Mouse (Mus musculus) intestine, embryonic 15.5 days (tissue): ENCODE measurements around the gene Iars2. TPM values are rescaled to one million over a fixed set of nuclear protein-coding genes. Genes with fewer than 3 reads are reported as not detected.

ENCODE experiments used
- ATAC-seq: fragments of 200-750 bp; cut with Nextera tagmentation; 2 replicates; pipeline ENCODE4 v1.8.0; 2017; ENCODE audit warnings: moderate TSS enrichment, moderate library complexity
- H3K27ac ChIP-seq: fragments of 300-500 bp; sonication (generic); 2 replicates; pipeline ENCODE4 v1.5.1; 2015; ENCODE audit warnings: mild to moderate bottlenecking, inconsistent platforms
- H3K27me3 ChIP-seq: fragments of 300-500 bp; sonication (generic); replicated peaks from 2 replicates; pipeline ENCODE4 v1.6.1; 2015; ENCODE audit warnings: inconsistent platforms
- H3K36me3 ChIP-seq: fragments of 300-500 bp; sonication (generic); 2 replicates; pipeline ENCODE4 v1.6.1; 2015; ENCODE audit warnings: inconsistent platforms
- H3K4me1 ChIP-seq: fragments of 300-500 bp; sonication (generic); replicated peaks from 2 replicates; pipeline ENCODE4 v1.6.1; 2015; ENCODE audit warnings: inconsistent platforms
- H3K4me2 ChIP-seq: fragments of 300-500 bp; sonication (generic); replicated peaks from 2 replicates; pipeline ENCODE4 v1.6.1; 2015; ENCODE audit warnings: mild to moderate bottlenecking, inconsistent platforms
- H3K4me3 ChIP-seq: fragments of 300-500 bp; sonication (generic); replicated peaks from 2 replicates; pipeline ENCODE4 v1.5.1; 2015; ENCODE audit warnings: inconsistent platforms
- H3K9ac ChIP-seq: fragments of 300-500 bp; sonication (generic); 2 replicates; pipeline ENCODE4 v1.6.1; 2015; ENCODE audit warnings: inconsistent platforms
- H3K9me3 ChIP-seq: fragments of 300-500 bp; sonication (generic); 2 replicates; pipeline ENCODE4 v1.6.1; 2016; ENCODE audit warnings: inconsistent platforms
- WGBS: fragments of 180-500 bp; shearing (Covaris S2); methylation state at CpG from one replicate; pipeline ENCODE4 v1.1.7; 2015; 5-methylcytosine and 5-hydroxymethylcytosine counted together
- microRNA counts: library from miRNA; unstranded; fragments of <30 nt; microRNA quantifications from one replicate; lab custom pipeline; 2016
- polyA plus RNA-seq: library from polyadenylated mRNA; unstranded; fragments of >200 nt; fragmentation: Nextera tagmentation; extraction: Ambion mirVana; gene quantifications from 2 replicates; pipeline ENCODE4 v1.2.1, GENCODE M21; 2015

The Iars2 gene
- polyA plus RNA-seq, 1 experiment from 2014 or later = 61.9 TPM

DNA sequence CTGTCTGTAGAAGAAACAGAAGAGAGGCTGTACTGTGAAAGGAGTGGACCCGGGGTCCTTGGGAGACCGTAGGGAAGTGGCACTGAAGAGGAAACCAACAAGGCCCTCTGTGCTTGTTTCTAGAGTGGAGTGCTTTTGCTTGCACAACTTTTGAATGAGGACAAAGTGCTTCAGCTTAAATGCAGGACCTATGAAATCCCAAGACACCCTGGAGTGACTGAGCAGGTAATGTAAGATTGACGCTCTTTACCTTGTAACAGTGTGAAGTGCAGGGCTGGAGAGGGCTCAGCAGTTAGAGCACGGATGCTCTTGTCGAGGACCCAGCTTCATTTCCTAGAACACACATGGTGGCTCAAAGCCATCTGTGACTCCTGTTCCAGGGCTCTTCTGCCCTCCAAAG lies 93.4 kb downstream of the Iars2 start:
- no peak overlapping the region for H3K27ac ChIP-seq
- no peak overlapping the region for H3K9ac ChIP-seq
- H3K27me3 ChIP-seq = no peaks in the 10 kb centered on the region
- no peak for ATAC-seq
- no peaks in the 10 kb centered on the region for H3K4me1 ChIP-seq
- H3K36me3 ChIP-seq = peaks cover 23% of the 10 kb centered on the region
- WGBS = 91% methylated on average over 5 of the region's 5 CpGs
- H3K4me2 ChIP-seq = no peak overlapping the region
- H3K4me3 ChIP-seq = no peak overlapping the region
- H3K9me3 ChIP-seq = no peaks in the 10 kb centered on the region

MicroRNA genes within 50 kb of the gene (microRNA counts, 519-probe panel; counts per million panel counts)
- microRNA mmu-miR-194 (lab: Ali Mortazavi, UCI) (4,351 counts per million, percentile 96 among the panel's probes with 10 or more counts), microRNA mmu-miR-664 (lab: Ali Mortazavi, UCI) (97.1 counts per million, percentile 29 among the panel's probes with 10 or more counts)

Other genes with a start within 250 kb of the Iars2 start
- gene Rab3gap2, start 125.3 kb downstream of the Iars2 start, polyA plus RNA-seq = 24.5 and 24.6 TPM in 2 replicates
- gene Bpnt1, start 2.8 kb upstream of the Iars2 start, polyA plus RNA-seq = 210 and 233 TPM in 2 replicates
- gene Eprs, start 33.6 kb upstream of the Iars2 start, polyA plus RNA-seq = 161 and 164 TPM in 2 replicates
- 2.3 TPM in 2 replicates for gene Slc30a10, start 125.5 kb upstream of the Iars2 start, polyA plus RNA-seq